Mouse (Mus musculus): ENCODE measurements around the gene Mybpc1. TPM values are rescaled to one million over a fixed set of nuclear protein-coding genes. Genes with fewer than 3 reads are reported as not detected.
"Not testable (repeated sequence)": the region's sequence is repeated elsewhere in the genome, so short reads cannot be mapped to it uniquely, and the experiment has no call there.

Gene Mybpc1
- polyA plus RNA-seq, 1 experiment from 2014 or later = 8.4 TPM

DNA sequence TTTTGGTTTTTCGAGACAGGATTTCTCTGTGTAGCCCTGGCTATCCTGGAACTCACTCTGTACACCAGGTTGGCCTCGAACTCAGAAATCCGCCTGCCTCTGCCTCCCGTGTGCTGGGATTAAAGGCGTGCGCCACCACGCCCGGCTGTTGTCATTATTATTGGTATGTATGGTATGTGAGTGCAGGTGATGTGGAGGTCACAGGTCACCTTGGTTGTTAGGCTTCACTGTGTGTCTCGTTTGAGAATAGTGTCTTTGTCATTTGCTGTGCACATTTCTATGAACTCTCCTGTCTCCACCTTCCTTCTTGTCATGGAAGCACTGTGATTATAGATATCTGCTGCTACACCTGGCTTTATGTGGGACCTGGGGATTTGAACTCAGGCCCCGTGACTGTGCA, 122.1 kb downstream of the Mybpc1 start:
- H3K4me2 ChIP-seq; H3K9me3 ChIP-seq (replicated peaks); ATAC-seq (replicated peaks; ENCODE audit: low FRiP score); H3K4me1 ChIP-seq; H3K27me3 ChIP-seq; H3K27ac ChIP-seq; H3K9ac ChIP-seq; H3K4me3 ChIP-seq (replicated peaks): not testable (repeated sequence)
- 88% methylated on average over 10 of the region's 10 CpGs for WGBS
- peaks cover 19% of the 10 kb centered on the region for H3K36me3 ChIP-seq

Other genes with a start within 250 kb of the Mybpc1 start
- gene Dram1, start 226.1 kb downstream of the Mybpc1 start, polyA plus RNA-seq (2015; fragmentation: Nextera tagmentation; extraction: Ambion mirVana) = 1.9 and 2.1 TPM in 2 replicates
- gene Gnptab, start 226.0 kb downstream of the Mybpc1 start, polyA plus RNA-seq (2015; fragmentation: Nextera tagmentation; extraction: Ambion mirVana) = 12.4 and 14.3 TPM in 2 replicates
- 0.23 and 0.24 TPM in 2 replicates for gene Sycp3, start 145.6 kb downstream of the Mybpc1 start, polyA plus RNA-seq (2015; fragmentation: Nextera tagmentation; extraction: Ambion mirVana)
- gene Chpt1, start 101.1 kb downstream of the Mybpc1 start, polyA plus RNA-seq (2015; fragmentation: Nextera tagmentation; extraction: Ambion mirVana) = 42.5 and 55.4 TPM in 2 replicates
- 1.0 and 1.1 TPM in 2 replicates for gene Spic, start 79.9 kb upstream of the Mybpc1 start, polyA plus RNA-seq (2015; fragmentation: Nextera tagmentation; extraction: Ambion mirVana)
- 191 and 193 TPM in 2 replicates for gene Arl1, start 125.7 kb upstream of the Mybpc1 start, polyA plus RNA-seq (2015; fragmentation: Nextera tagmentation; extraction: Ambion mirVana)
- 17.1 and 20.9 TPM in 2 replicates for gene Utp20, start 221.7 kb upstream of the Mybpc1 start, polyA plus RNA-seq (2015; fragmentation: Nextera tagmentation; extraction: Ambion mirVana)

All from kidney, embryonic 15.5 days (tissue).